Mouse (Mus musculus): ENCODE measurements at regions not wholly inside any gene's neighbourhood (a gene's known extent, or its start where the extent isn't known, plus 50 kb on each side); places are given as distances from the start of the nearest gene placed in this dataset.
"Not testable (repeated sequence)": the region's sequence is repeated elsewhere in the genome, so short reads cannot be mapped to it uniquely, and the experiment has no call there.

DNA sequence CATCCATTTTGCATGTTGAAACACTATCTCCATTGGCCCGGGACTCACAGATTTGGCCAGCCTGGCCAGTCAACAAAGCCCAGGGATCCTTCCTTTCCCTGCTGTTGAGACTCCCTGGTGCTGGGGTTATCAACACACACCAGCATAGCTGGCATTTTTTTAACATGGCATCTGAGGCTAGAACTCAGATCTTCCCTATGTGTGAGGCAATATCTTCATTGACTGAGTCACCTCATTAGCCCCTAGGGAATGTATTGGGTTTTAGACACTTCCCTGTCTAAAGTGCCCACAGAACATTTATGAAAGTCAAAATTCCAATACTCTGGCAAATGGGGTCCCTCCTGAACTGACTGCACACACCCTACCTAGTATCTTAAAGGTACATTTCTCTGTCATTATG lies 306.8 kb upstream of the Rgma start:
- Histone ChIP-seq H3K36me3 (no peaks in the 10 kb centered on the region), H3K27ac (replicated peaks) (no peak overlapping the region), H3K27me3 (replicated peaks) (no peaks in the 10 kb centered on the region), H3K4me1 (no peaks in the 10 kb centered on the region), H3K4me2 (no peak overlapping the region), H3K9me3 (replicated peaks) (no peaks in the 10 kb centered on the region), H3K9ac (replicated peaks) (no peak overlapping the region), H3K4me3 (replicated peaks) (no peak overlapping the region)
- 96% methylated on average over 1 of the region's 1 CpGs for WGBS
- ATAC-seq (ENCODE audit: low FRiP score): no peak

- Histone ChIP-seq H3K4me3 (replicated peaks) (no peak overlapping the region), H3K9me3 (replicated peaks) (no peaks in the 10 kb centered on the region), H3K9ac (replicated peaks) (no peak overlapping the region), H3K4me2 (no peak overlapping the region), H3K27ac (replicated peaks) (no peak overlapping the region), H3K4me1 (no peaks in the 10 kb centered on the region), H3K27me3 (replicated peaks) (no peaks in the 10 kb centered on the region), H3K36me3 (no peaks in the 10 kb centered on the region)
- 85% methylated on average over 4 of the region's 4 CpGs for WGBS
- no peak for ATAC-seq (ENCODE audit: low FRiP score)
Measured at GRCm38 (mm10) chr7:73069352-73069751, 306.0 kb upstream of the Rgma start.

DNA sequence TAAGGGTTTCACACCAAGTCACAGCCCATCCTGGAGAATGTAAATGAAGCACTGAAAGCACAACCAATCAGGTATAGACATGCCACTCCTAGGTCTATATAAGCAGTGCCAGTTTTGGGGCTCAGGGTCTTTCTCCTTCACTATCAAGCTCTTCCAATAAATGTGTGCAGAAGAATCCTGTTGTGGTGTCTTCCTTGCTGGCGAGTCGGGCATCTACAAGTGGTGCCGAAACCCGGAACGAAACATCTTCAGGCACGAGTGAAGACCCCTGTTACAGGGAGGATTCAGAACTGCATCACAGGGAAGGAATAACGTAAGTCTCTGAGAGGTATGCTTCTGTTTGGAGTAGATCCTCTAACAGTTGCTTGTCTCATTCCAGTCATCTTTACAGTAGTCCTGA lies 299.9 kb upstream of the Rgma start:
- H3K4me1 ChIP-seq; H3K9me3 ChIP-seq (replicated peaks); H3K9ac ChIP-seq (replicated peaks); H3K27ac ChIP-seq (replicated peaks); H3K4me3 ChIP-seq (replicated peaks); H3K36me3 ChIP-seq; H3K4me2 ChIP-seq; ATAC-seq (ENCODE audit: low FRiP score); H3K27me3 ChIP-seq (replicated peaks): not testable (repeated sequence)
- 95% methylated on average over 7 of the region's 7 CpGs for WGBS

DNA sequence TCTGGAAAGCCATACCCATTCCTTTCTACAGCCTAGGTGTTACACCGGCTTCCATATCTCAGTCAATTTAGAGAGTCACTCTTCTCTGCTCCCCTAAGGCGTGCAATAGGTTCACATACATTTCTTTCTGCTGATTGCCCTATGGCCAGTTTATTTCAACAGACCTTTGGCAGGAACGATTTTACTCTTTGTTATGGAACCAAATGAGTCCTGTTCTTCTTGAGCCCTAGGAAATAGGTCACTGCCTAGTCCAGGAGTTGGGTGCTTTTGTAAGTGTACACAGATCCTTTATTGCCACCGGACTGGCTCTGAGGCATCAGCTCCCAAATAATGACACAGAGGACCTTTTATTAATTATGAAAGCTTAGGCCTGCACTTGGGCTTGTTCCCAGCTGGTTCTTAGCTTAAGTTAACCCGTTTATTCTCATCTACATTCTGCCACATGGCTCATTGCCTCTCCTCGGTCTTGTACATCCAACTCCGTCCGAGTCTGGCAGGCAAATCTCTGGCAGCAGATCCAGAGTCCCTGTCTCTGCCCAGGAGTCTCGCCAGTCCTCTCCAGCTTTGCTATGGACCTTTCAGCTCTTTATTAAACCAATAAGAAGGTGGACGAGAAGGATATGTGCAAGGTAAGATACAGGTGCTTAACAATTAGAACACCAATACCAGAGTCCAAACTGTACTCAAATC lies 287.7 kb upstream of the Rgma start:
- H3K27ac ChIP-seq (replicated peaks): no peak overlapping the region
- WGBS: 78% methylated on average over 10 of the region's 10 CpGs
- H3K9me3 ChIP-seq (replicated peaks): 0 out of 2 replicates have a peak, but pooled peaks cover 3% of the 10 kb centered on the region
- no peaks in the 10 kb centered on the region for H3K27me3 ChIP-seq (replicated peaks)
- H3K36me3 ChIP-seq: no peaks in the 10 kb centered on the region
- no peak overlapping the region for H3K9ac ChIP-seq (replicated peaks)
- no peak for ATAC-seq (ENCODE audit: low FRiP score)
- H3K4me1 ChIP-seq: no peaks in the 10 kb centered on the region
- no peak overlapping the region for H3K4me2 ChIP-seq
- no peak overlapping the region for H3K4me3 ChIP-seq (replicated peaks)

DNA sequence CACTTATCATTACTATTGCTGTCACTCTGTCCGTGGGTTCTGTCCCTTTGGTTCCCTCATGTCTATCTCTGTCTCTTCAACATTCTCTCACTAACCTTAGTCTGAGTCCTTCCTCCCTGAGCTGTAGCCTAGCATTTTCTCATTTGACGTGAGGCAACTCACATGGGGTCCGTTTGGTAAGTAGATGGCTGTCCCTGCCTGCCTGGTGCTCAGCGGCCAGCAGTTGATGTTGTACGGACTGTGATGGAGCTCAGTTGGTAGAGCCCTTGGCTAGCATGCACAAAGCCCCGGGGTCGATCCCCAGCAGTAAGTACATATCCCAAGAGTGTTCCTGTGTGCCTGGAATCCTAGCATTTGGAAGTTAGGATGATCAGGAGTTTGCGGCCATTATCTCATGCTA lies 287.0 kb upstream of the Rgma start:
- Histone ChIP-seq H3K9me3 (replicated peaks) (0 out of 2 replicates have a peak, but pooled peaks cover under 1% of the 10 kb centered on the region), H3K27ac (replicated peaks) (no peak overlapping the region), H3K9ac (replicated peaks) (no peak overlapping the region), H3K4me1 (no peaks in the 10 kb centered on the region), H3K27me3 (replicated peaks) (no peaks in the 10 kb centered on the region), H3K4me3 (replicated peaks) (no peak overlapping the region), H3K36me3 (no peaks in the 10 kb centered on the region), H3K4me2 (no peak overlapping the region)
- ATAC-seq (ENCODE audit: low FRiP score): no peak
- WGBS: 92% methylated on average over 8 of the region's 8 CpGs

- H3K4me2 ChIP-seq: no peak overlapping the region
- no peaks in the 10 kb centered on the region for H3K27me3 ChIP-seq (replicated peaks)
- H3K9ac ChIP-seq (replicated peaks): no peak overlapping the region
- no peaks in the 10 kb centered on the region for H3K36me3 ChIP-seq
- no peak overlapping the region for H3K27ac ChIP-seq (replicated peaks)
- H3K4me3 ChIP-seq (replicated peaks): no peak overlapping the region
- H3K9me3 ChIP-seq (replicated peaks): no peaks in the 10 kb centered on the region
- no peaks in the 10 kb centered on the region for H3K4me1 ChIP-seq
- ATAC-seq (ENCODE audit: low FRiP score): no peak
- WGBS: 78% methylated on average over 3 of the region's 3 CpGs
Measured at GRCm38 (mm10) chr7:73091758-73092157, 283.6 kb upstream of the Rgma start.

GRCm38 (mm10) chr7:73094059-73094458 lies 281.2 kb upstream of the Rgma start:
- 63% methylated on average over 3 of the region's 3 CpGs for WGBS
- H3K27me3 ChIP-seq (replicated peaks): no peaks in the 10 kb centered on the region
- no peak for ATAC-seq (ENCODE audit: low FRiP score)
- H3K9me3 ChIP-seq (replicated peaks): no peaks in the 10 kb centered on the region
- no peaks in the 10 kb centered on the region for H3K4me1 ChIP-seq
- no peak overlapping the region for H3K4me3 ChIP-seq (replicated peaks)
- no peaks in the 10 kb centered on the region for H3K36me3 ChIP-seq
- no peak overlapping the region for H3K4me2 ChIP-seq
- H3K9ac ChIP-seq (replicated peaks): no peak overlapping the region
- no peak overlapping the region for H3K27ac ChIP-seq (replicated peaks)

DNA sequence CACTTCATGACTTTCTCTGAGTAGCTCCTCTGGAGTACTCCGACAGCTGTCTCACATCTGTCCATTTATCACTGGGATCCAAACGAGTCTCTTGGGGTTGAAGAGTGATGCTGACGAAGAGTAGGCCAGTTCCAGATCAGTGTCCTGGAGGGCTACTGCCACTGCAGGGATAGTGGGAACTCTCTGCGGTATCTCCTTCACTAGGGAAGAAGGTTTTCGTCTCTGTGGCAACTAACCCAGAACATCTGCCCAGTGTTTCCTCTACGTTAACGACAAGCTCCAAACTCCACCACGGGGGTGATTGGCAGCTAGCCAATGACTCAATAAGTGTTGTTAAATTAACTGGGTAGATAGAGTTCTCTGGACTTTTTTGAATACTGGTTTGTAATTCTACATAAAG lies 256.4 kb upstream of the Rgma start:
- no peaks in the 10 kb centered on the region for H3K4me1 ChIP-seq
- no peaks in the 10 kb centered on the region for H3K9me3 ChIP-seq (replicated peaks)
- 46% methylated on average over 8 of the region's 8 CpGs for WGBS

DNA sequence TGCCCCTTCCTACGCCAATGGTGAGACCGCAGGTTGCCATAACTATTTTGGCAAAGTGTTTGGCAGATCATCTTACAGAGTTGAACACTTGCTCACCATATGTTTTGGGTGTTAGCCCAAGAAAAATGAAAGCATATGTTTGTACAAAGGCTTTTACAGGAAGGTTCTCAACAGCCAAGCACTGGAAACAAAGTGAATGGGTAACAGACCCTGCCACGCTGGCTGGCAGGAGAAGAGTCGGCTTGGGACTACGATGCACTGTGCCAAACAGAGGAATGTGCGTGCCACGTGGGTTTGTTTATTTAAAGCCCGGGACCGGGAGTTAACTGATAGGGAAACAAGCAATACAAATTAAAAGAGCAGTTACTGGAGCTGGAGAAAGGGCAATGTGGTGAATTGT lies 255.0 kb upstream of the Rgma start:
- no peak overlapping the region for H3K9ac ChIP-seq (replicated peaks)
- H3K9me3 ChIP-seq (replicated peaks): no peaks in the 10 kb centered on the region
- 79% methylated on average over 9 of the region's 9 CpGs for WGBS
- no peak overlapping the region for H3K4me2 ChIP-seq
- H3K4me3 ChIP-seq (replicated peaks): no peak overlapping the region
- no peak for ATAC-seq (ENCODE audit: low FRiP score)
- peaks cover under 1% of the 10 kb centered on the region; the same call in 1 of the 2 replicates for H3K4me1 ChIP-seq
- no peak overlapping the region for H3K27ac ChIP-seq (replicated peaks)
- H3K36me3 ChIP-seq: no peaks in the 10 kb centered on the region
- no peaks in the 10 kb centered on the region for H3K27me3 ChIP-seq (replicated peaks)

More for the DNA sequence above, 256.4 kb upstream of the Rgma start:
- no peaks in the 10 kb centered on the region for H3K36me3 ChIP-seq
- no peak overlapping the region for H3K9ac ChIP-seq (replicated peaks)
- ATAC-seq (ENCODE audit: low FRiP score): no peak
- no peak overlapping the region for H3K4me2 ChIP-seq
- H3K27me3 ChIP-seq (replicated peaks): no peaks in the 10 kb centered on the region
- H3K27ac ChIP-seq (replicated peaks): no peak overlapping the region
- H3K4me3 ChIP-seq (replicated peaks): no peak overlapping the region

GRCm38 (mm10) chr7:73124976-73125375 lies 250.3 kb upstream of the Rgma start:
- H3K4me2 ChIP-seq: no peak overlapping the region
- no peaks in the 10 kb centered on the region for H3K9me3 ChIP-seq (replicated peaks)
- no peak overlapping the region for H3K27ac ChIP-seq (replicated peaks)
- H3K4me1 ChIP-seq: peaks cover 10% of the 10 kb centered on the region
- H3K36me3 ChIP-seq: no peaks in the 10 kb centered on the region
- ATAC-seq (ENCODE audit: low FRiP score): no peak
- no peak overlapping the region for H3K9ac ChIP-seq (replicated peaks)
- no peak overlapping the region for H3K4me3 ChIP-seq (replicated peaks)
- H3K27me3 ChIP-seq (replicated peaks): no peaks in the 10 kb centered on the region
- 75% methylated on average over 2 of the region's 2 CpGs for WGBS

GRCm38 (mm10) chr7:73125864-73126263 lies 249.4 kb upstream of the Rgma start:
- Histone ChIP-seq H3K9me3 (replicated peaks) (no peaks in the 10 kb centered on the region), H3K9ac (replicated peaks) (no peak overlapping the region), H3K36me3 (no peaks in the 10 kb centered on the region), H3K27ac (replicated peaks) (no peak overlapping the region), H3K27me3 (replicated peaks) (no peaks in the 10 kb centered on the region), H3K4me1 (peaks cover 10% of the 10 kb centered on the region), H3K4me2 (no peak overlapping the region), H3K4me3 (replicated peaks) (no peak overlapping the region)
- no peak for ATAC-seq (ENCODE audit: low FRiP score)
- 14% methylated on average over 11 of the region's 11 CpGs for WGBS

GRCm38 (mm10) chr7:73135786-73136185 lies 239.5 kb upstream of the Rgma start:
- no peak for ATAC-seq (ENCODE audit: low FRiP score)
- WGBS: 68% methylated on average over 6 of the region's 6 CpGs
- Histone ChIP-seq H3K4me1 (peaks cover 15% of the 10 kb centered on the region), H3K9ac (replicated peaks) (no peak overlapping the region), H3K4me2 (no peak overlapping the region), H3K9me3 (replicated peaks) (no peaks in the 10 kb centered on the region), H3K27ac (replicated peaks) (no peak overlapping the region), H3K27me3 (replicated peaks) (no peaks in the 10 kb centered on the region), H3K4me3 (replicated peaks) (no peak overlapping the region), H3K36me3 (no peaks in the 10 kb centered on the region)

Measured in neural tube, embryonic 15.5 days (tissue).